Mouse (Mus musculus) retina, embryonic 14.5 days (tissue): Measurements from ENCODE around the gene Hoxc9.
A peak's percentile ranks its signal among the peaks of the same experiment; 100 is the strongest.

Experiments used
- DNase-seq: peaks from one replicate; pipeline ENCODE4 v3.0.0-alpha.2; 2015; ENCODE audit warnings: low spot score

The Hoxc9 gene

GRCm38 (mm10) chr15:102955833-102956640 is 20.2 kb upstream of the Hoxc9 start:
- DNase-seq: no peak

GRCm38 (mm10) chr15:102956906-102957305 is 19.3 kb upstream of the Hoxc9 start:
- DNase-seq: no peak

GRCm38 (mm10) chr15:102959663-102960191 is 16.5 kb upstream of the Hoxc9 start:
- DNase-seq: no peak

GRCm38 (mm10) chr15:102961728-102962127 is 14.5 kb upstream of the Hoxc9 start:
- DNase-seq: no peak

GRCm38 (mm10) chr15:102962492-102962891 is 13.7 kb upstream of the Hoxc9 start:
- DNase-seq: peak; percentile 52

GRCm38 (mm10) chr15:102963259-102963658 is 13.0 kb upstream of the Hoxc9 start:
- no peak for DNase-seq

GRCm38 (mm10) chr15:102963671-102964640 is 12.3 kb upstream of the Hoxc9 start:
- no peak for DNase-seq

- DNase-seq: no peak
These were observed 11.0 kb upstream of the Hoxc9 start for GRCm38 (mm10) chr15:102965003-102965891.

GRCm38 (mm10) chr15:102965892-102966775 is 10.1 kb upstream of the Hoxc9 start:
- DNase-seq: peak; percentile 85

GRCm38 (mm10) chr15:102966776-102967311 is 9.4 kb upstream of the Hoxc9 start, which contains the start of gene Hoxc10:
TSS of gene Hoxc10 (plus strand) at chr15:102966796.
- DNase-seq: no peak

- DNase-seq: no peak
These were observed 9.0 kb upstream of the Hoxc9 start, which contains the start of gene Hoxc5 for GRCm38 (mm10) chr15:102967312-102967510. TSS of gene Hoxc5 (plus strand) at chr15:102967443.

- no peak for DNase-seq
These were observed 8.5 kb upstream of the Hoxc9 start for GRCm38 (mm10) chr15:102967511-102968397.

- DNase-seq: no peak
These were observed 6.9 kb upstream of the Hoxc9 start for GRCm38 (mm10) chr15:102969296-102969695.

- peak; percentile 54 for DNase-seq
These were observed 5.5 kb upstream of the Hoxc9 start for GRCm38 (mm10) chr15:102970740-102971139.

GRCm38 (mm10) chr15:102972254-102972653 is 4.0 kb upstream of the Hoxc9 start:
- DNase-seq: no peak

GRCm38 (mm10) chr15:102972753-102973152 is 3.5 kb upstream of the Hoxc9 start:
- no peak for DNase-seq

- DNase-seq: no peak
These were observed 1.2 kb upstream of the Hoxc9 start for GRCm38 (mm10) chr15:102975034-102975433.

GRCm38 (mm10) chr15:102975688-102976111 is 539 bp upstream of the Hoxc9 start:
- no peak for DNase-seq
